Mouse (Mus musculus): ENCODE measurements around the gene Tm6sf1.

- TF ChIP-seq CTCF (IDR thresholded peaks at IDR 0.05; ENCODE audit: borderline replicate concordance, control insufficient read depth, extremely low read depth, insufficient read depth, low read length, poor library complexity) (no peak), POLR2A (IDR thresholded peaks at IDR 0.05; ENCODE audit: control insufficient read depth, extremely low read depth, insufficient read depth, low read length, poor library complexity) (peak; percentile 82)
These were observed 4.1 kb downstream of the Tm6sf1 start for GRCm38 (mm10) chr7:81862587-81863583.

Data from thymus, adult 2 months (tissue).